Mouse (Mus musculus) T-cell, adult 2 months (primary cell): ENCODE data around the gene Prr13.

ENCODE experiments used
- DNase-seq: peaks from one replicate; pipeline ENCODE4 v3.0.0; 2022; ENCODE audit warnings: low spot score

The Prr13 gene

DNA sequence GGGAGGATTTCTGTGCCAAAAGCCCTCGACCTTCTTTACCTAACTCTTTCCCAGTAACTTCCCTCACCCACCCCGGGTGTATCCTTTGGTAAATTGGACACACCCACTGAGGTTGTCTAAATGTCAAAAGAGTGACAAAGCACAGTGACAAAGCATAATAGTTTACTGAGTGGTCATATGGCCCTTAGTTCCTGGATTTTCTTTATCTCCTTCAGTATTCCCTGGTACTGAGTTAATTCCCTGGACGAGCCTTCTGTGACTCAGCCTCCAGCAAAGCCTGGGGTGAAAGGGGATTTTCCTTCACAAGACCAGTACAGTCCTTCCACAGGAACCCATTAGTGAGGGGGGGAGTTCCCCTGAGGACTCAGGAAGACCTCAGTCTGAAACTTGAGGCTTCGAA, 2.1 kb downstream of the Prr13 start:
- no peak for DNase-seq

GRCm38 (mm10) chr15:102461430-102462075, 2.7 kb downstream of the Prr13 start:
- no peak for DNase-seq

GRCm38 (mm10) chr15:102463666-102464065, 4.8 kb downstream of the Prr13 start:
- peak; percentile 38 for DNase-seq

DNA sequence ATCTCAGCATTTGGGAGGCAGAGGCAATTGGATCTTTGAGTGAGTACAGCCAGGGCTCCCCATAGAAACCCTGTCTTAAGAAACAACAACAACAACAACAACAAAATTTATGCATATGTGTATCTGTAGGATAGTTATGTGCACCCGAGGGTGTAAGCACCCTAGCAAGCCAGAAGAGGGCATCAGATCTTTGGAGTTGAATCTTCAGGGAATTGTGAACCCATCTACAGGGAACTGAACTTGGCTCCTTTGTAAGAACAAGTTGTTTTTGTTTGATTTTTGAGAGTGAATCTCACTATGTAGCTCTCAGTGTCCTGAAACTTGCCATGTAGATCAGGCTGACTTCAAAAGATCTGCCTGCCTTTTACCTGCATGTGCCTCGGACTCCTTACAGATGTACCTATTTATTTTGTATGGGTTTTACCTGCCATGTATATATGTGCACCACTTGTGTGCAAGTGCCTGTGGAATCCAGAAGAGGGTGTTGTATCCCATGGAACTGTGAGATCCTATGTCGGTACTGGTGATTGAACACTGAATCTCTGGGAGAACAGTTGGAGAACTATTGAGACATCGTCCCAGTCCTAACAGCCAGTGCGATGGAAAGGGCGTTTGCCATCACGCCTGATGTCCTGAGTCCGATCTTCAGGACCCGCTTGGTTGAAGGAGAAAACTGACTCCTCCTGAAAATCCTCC, 10.0 kb downstream of the Prr13 start:
- no peak for DNase-seq

DNA sequence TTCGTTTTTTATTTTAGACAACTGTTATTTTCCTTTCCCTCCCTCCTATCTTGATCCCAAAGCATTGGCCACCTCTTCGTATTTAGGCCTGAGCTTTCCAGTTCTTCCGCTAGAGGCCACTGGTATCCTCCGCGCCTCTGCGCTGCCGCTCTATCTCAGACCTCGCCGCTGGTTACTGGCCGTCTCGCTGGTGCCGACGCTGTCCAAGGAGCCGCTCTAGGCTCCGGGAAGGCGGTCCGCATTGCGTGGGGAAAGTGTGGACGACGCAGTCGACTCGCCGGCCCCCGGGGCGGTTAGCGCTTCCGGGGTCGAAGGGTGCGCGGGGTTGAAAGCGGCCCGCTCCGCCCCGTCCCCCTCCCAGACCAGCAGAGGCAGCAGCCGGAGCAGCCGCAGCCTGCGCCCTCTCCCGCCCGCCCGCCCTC, 11.4 kb downstream of the Prr13 start, which contains the start of gene Pcbp2:
TSS of gene Pcbp2 (plus strand) at position 357 of the 422 bp plus-strand sequence.
- DNase-seq, result peak; percentile 97

DNA sequence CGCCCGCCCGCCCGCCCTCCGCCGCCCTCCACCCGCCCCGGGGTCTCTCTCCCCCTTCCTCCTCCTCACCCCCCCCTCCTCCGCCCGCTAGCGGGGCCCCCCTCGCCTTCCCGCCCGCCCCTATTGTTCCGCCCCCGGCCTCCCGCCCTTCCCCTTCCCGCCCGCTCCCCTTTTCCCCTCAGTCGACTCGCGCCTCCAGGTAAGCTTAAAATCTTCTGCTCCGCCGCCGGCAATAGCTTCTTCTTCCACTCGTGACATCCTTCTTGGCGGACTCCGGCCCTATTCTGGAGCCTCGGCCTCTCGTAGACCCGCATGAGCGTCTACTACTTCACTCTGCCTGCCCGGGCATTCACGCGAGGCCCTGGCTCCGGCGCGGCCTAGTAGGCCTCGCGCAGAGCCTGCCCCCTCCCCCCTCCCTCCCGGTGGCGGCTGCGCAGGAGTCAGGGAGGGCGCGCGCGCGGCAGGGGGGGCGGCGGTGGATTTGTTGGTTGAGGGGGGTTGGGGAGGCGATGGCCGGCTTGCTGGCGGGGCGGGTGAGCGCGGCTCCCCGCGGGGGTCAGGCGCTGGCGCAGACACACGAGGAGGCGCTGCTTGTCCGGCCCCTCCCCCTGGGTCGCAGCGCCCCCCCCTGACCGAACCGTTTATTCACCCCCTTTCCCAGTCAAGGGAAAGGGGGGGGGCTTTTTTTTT, 11.9 kb downstream of the Prr13 start:
- DNase-seq, result peak; percentile 70

DNA sequence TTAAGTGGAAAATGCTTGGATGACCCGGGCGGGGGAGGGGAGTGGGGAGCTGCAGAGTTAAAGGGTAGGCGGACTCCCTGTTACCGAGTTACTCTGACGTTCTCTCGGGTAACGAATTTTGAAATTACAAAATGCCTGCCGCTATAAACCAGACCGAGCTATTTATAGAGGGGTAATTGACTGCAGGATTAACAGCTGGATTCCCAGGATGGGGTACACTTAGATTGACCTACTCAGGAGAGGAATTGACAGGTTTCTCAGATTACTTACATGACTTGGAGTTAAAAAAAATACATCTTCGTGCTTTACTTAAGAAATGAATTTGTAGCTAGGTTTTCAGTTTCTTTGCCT, 12.4 kb downstream of the Prr13 start:
- DNase-seq, result no peak

DNA sequence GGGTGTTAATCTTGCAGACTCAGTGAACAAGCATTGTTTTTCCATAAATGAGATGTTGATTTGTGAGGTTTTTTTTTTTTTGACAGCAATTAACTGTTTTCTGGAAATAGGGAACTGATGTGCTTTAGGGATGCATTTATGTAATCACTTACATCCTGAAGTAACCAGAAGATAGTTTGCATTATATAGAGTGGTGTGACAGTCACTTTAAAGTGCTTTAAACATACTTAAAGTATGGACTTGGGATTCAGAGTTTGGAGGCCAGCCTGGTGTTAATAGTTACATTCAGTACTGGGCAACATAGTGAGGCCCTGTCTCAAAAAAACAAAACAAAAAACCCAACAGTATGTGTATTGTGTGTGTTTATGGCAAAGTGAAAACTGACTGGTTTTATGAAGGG, 12.9 kb downstream of the Prr13 start:
- DNase-seq, result no peak

DNA sequence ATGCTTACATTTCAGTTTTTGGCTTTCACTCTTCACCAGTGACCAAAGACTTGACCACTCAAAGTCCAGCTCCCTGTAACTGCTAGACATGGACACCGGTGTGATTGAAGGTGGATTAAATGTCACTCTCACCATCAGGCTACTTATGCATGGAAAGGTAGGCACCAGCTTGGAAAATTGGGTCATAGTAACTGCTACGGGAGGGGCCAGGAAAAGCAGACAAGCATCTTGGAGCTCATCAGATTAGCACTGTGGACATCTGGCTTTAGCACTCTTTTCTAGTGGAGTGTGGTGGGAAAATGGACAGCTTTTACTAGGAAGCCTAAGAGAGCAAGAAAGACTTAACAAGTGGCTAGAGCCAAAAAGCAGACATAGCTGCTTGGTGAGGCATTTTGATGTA, 14.4 kb downstream of the Prr13 start:
- DNase-seq, result no peak

DNA sequence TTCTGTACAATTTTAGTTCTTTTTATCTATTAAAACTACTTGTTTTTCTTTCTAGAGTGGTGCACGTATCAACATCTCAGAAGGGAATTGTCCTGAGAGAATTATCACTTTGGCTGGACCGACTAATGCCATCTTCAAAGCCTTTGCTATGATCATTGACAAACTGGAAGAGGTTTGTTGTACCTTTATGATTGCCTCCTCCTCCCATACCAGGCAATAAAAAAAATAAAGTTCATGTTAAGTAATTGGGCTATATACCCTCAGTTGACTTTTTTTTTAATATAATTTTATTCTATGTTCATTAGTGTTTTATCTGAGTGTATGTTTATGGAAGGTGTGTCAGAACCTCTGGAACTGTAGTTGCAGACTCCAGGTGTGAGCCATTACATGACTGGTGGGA, 15.7 kb downstream of the Prr13 start:
- no peak for DNase-seq

DNA sequence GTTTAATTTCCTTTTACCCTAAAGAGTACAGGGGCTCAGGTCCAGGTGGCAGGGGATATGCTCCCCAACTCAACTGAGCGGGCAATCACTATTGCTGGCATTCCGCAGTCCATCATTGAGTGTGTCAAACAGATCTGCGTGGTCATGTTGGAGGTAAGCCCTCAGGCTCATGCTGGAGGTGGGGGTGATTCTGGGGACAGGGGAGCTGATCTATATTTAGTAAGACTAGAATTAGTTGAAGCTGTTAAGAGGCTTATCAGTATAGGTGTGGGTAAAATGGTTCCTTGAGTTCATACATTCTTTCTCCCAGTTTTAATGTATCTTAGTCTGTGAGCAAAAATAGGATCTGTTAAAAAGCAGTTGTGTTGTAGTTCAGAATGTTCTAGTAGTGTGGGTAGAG, 24.3 kb downstream of the Prr13 start:
- DNase-seq, result no peak

DNA sequence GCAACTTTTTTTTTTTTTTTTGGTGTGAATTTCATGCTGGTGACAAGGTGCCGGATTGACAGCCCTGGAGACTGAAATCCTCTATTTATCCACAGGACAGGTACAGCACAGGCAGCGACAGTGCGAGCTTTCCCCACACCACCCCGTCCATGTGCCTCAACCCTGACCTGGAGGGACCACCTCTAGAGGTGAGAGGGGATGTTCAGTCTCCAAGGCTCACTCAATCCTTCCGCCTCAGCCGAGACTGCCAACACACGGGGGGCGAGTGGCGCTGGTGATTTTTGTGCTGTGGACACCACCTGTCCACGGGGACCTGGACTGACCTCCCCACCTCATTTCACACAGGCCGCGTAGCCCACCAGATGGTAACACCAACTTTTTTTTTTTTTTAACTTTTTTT, 27.0 kb downstream of the Prr13 start:
- no peak for DNase-seq

DNA sequence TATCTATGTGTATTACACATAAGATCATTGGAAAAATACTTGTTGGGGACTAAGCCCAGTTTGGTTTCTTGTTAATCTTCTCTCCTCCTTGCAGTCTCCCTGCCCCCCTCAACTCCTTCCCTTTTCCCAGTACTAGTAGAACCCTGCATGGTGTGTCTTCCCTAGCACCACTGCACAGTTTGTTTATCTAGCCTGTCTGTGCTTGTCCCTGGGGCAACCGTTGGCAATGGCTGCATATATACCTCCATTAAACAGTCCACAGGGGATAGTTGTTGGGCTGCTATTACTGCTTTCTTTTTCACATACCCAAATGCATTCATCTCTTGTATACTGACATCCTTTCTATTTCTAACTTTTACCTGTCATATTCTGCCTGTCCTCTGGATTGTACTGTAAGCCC, 28.8 kb downstream of the Prr13 start:
- no peak for DNase-seq

- DNase-seq, result no peak
Observed at GRCm38 (mm10) chr15:102498322-102498721, 39.5 kb downstream of the Prr13 start.

GRCm38 (mm10) chr15:102499370-102499769, 40.5 kb downstream of the Prr13 start:
- DNase-seq, result no peak

DNA sequence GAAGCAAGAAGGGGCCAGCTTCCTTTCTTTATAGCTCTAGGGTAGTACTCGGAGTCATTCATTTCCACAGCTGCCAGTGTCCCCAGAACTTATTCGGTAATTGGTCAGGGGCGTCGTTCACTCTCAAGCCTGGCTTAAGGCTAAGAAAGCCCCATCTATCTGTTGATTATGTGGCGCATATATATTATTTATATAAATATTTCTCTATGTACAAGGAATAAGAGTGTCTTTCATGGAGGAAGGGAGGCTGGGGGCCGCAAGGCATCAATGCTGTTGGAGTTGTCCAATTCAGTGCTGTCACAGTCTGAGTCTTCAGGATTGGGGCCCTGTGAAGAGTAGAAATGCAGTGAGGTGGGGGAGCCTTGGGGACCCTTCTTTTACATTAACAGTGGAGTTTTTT, 41.0 kb downstream of the Prr13 start:
- DNase-seq, result no peak

DNA sequence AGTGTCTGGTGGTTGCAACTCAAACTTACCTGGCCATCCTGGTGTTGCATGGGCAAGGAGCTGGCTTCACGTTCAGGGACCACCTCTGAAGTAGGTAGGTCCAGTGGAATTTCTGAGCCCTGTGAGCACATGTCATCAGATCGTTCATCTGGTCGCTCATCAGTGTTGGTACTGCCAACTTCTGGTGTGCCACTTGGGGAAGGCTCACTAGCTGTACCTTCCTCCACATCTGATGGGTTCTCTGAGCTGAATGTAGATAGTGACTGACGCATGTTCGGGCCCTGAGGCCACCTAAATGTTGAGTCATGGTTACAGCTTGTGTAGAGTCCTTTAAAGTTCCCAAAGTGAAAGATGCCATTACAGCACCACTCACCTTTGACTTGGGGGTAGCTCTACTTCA, 41.7 kb downstream of the Prr13 start:
- no peak for DNase-seq

DNA sequence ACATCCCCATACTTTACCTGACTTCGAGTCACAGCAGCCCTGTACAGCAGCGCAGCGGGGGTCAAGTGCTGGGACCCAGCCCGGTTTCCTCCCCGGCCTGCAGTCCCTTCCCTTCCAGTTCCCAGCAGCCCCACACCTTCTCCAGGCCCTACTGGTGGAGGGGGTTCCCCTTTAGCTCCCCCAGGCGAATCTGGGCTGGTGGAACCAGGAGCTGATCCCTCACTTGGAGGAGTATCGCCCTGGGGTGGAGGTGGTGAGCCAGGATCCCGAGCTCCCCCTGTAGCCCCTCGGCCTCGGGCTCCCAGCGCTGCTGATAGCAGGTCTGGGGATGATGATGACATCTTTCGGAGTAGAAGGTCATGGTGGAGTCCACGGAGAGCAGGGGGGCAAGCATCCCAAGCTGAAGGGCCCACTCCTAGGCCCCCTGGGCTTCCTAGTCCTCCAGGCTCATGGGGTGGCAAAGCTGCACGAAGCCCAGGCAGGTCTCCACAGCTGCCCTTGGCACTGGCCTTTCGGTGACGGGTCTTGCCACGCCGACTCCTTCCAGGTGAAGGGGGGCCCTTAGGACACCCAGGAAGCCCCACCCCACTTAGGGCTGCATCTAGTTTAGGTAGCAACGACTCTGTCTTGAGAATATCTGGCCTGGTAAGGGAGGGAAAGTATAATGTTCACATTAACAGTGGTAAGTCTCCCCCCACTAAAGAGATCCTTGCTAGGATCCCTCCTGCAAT, 42.4 kb downstream of the Prr13 start:
- DNase-seq, result no peak

GRCm38 (mm10) chr15:102502254-102502840, 43.5 kb downstream of the Prr13 start:
- no peak for DNase-seq

DNA sequence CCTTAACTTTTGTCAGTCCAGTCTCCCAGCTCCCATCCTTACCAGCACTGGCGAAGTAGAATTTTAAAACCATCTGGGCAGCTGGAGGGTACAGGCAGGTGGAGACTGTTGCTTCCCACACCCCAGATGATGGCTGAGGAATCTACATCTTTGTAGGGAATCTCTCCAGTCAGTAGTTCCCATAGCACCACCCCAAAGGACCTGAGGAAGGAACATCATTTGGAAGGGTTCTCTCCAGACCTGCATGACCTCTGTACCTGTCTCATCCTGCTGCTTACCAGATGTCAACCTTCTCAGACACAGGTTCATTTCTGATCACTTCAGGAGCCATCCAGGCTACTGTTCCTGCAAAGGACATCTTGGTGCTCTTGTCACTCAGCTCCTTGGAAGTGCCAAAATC, 44.6 kb downstream of the Prr13 start, which contains the start of gene Gm10337:
TSS of gene Gm10337 (plus strand) at position 276 of the 400 bp plus-strand sequence.
- no peak for DNase-seq

DNA sequence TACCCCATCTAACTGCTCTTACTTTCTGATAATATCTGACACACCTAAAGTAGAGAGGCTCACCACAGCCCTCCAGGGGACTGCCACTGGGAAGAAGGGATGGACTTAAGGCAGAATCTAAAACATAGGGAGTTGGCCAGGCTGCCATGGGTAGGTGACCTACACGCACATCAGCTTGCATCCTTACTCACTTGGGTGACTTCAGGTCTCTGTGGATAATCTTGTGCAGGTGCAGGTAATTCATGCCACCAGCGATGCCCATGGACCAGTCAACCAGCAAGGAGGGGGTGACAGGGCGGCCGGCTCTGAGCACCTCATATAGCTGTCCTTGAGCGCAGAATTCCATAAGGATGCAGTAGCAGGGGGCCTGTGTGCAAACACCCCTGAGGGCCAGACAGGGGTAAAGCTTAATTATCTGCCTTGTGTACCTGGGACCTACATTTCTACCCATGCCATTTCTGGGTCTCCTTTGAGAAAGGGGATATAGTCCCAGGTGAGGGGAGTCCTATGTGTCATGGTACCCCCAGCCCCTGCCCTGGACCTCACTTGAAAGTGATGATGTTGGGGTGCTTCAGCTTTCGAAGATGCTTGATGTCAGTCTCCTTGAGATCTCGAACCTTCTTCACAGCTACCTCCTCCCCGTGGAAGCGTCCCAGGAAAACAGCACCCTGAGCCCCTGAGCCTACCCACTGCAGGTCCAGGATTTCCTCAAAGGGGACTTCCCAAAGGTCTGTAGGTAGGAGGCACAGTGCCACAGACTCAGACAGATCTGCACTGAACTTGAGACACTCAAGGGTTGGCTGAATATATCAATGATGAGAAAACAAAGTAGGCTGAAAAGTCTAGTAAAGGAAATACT, 45.3 kb downstream of the Prr13 start:
- no peak for DNase-seq
